Mouse (Mus musculus) neural tube, embryonic 15.5 days (tissue): ENCODE data around the gene Nmt1. TPM values are rescaled to one million over a fixed set of nuclear protein-coding genes. Genes with fewer than 3 reads are reported as not detected.

Source experiments
- ATAC-seq: fragments of 200-750 bp; cut with Nextera tagmentation; 2 replicates; pipeline ENCODE4 v1.8.0; 2017; ENCODE audit warnings: mild to moderate bottlenecking, moderate TSS enrichment, moderate library complexity; ENCODE audit not compliant: low FRiP score
- H3K27ac ChIP-seq: fragments of 300-500 bp; sonication (generic); replicated peaks from 2 replicates; pipeline ENCODE4 v1.5.1; 2015; ENCODE audit warnings: mild to moderate bottlenecking, inconsistent platforms
- H3K27me3 ChIP-seq: fragments of 300-500 bp; sonication (generic); replicated peaks from 2 replicates; pipeline ENCODE4 v1.6.1; 2015; ENCODE audit warnings: inconsistent platforms
- H3K36me3 ChIP-seq: fragments of 300-500 bp; sonication (generic); 2 replicates; pipeline ENCODE4 v1.6.1; 2015; ENCODE audit warnings: inconsistent platforms
- H3K4me1 ChIP-seq: fragments of 300-500 bp; sonication (generic); 2 replicates; pipeline ENCODE4 v1.6.1; 2015; ENCODE audit warnings: inconsistent platforms
- H3K4me2 ChIP-seq: fragments of 300-500 bp; sonication (generic); 2 replicates; pipeline ENCODE4 v1.6.1; 2015; ENCODE audit warnings: inconsistent platforms, mild to moderate bottlenecking, moderate library complexity
- H3K4me3 ChIP-seq: fragments of 300-500 bp; sonication (generic); replicated peaks from 2 replicates; pipeline ENCODE4 v1.5.1; 2015; ENCODE audit warnings: mild to moderate bottlenecking, inconsistent platforms
- H3K9ac ChIP-seq: fragments of 300-500 bp; sonication (generic); replicated peaks from 2 replicates; pipeline ENCODE4 v1.6.1; 2015; ENCODE audit warnings: mild to moderate bottlenecking, inconsistent platforms
- H3K9me3 ChIP-seq: fragments of 300-500 bp; sonication (generic); replicated peaks from 2 replicates; pipeline ENCODE4 v1.6.1; 2016; ENCODE audit warnings: inconsistent platforms
- WGBS: fragments of 180-500 bp; shearing (Covaris S2); methylation state at CpG from one replicate; pipeline ENCODE4 v1.1.7; 2015; ENCODE audit warnings: mixed read lengths; 5-methylcytosine and 5-hydroxymethylcytosine counted together
- polyA plus RNA-seq: library from polyadenylated mRNA; unstranded; fragments of >200 nt; fragmentation: Nextera tagmentation; extraction: Ambion mirVana; gene quantifications from 2 replicates; pipeline ENCODE4 v1.2.1, GENCODE M21; 2015

Nmt1 gene
- polyA plus RNA-seq, 1 experiment from 2014 or later: 33.8 TPM

- no peak for ATAC-seq
- no peaks in the 10 kb centered on the region for H3K4me1 ChIP-seq
- WGBS: 63% methylated on average over 20 of the region's 20 CpGs
- H3K9me3 ChIP-seq: no peaks in the 10 kb centered on the region
- no peaks in the 10 kb centered on the region for H3K36me3 ChIP-seq
- no peak overlapping the region for H3K27ac ChIP-seq
- H3K4me2 ChIP-seq: no peak overlapping the region
- H3K4me3 ChIP-seq: no peak overlapping the region
- peaks cover 16% of the 10 kb centered on the region for H3K27me3 ChIP-seq
- H3K9ac ChIP-seq: no peak overlapping the region
Observed at GRCm38 (mm10) chr11:103093862-103094833, 66.2 kb downstream of the Nmt1 start.

DNA sequence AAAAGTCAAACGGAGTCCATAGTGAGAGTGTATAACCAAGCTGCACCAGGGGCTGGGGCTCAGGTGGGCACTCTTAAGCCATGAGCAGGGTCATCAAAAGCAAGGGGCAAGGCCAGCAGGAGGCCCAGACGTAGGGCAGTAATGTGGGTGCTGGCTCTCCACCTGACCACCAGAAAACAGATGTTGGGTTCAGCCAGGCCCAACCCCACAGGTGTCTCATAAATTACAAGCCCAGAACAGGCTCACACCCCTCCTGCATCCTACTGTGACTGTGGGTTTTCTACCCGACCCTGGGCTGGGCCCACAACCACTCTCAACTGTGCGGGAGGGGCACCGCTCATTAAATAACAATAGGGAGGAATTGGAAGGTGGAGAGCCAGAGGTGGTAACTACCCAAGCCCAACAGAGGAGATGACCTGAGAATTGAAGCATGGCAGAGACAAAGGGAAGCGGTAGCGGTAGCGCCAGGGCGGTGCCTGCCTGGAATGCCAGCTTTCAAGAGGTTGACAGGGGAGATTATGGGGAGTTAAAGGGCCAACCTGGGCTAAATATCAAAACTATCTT, 67.2 kb downstream of the Nmt1 start:
- H3K9ac ChIP-seq: no peak overlapping the region
- no peaks in the 10 kb centered on the region for H3K36me3 ChIP-seq
- H3K4me3 ChIP-seq: no peak overlapping the region
- no peak overlapping the region for H3K27ac ChIP-seq
- H3K9me3 ChIP-seq: no peaks in the 10 kb centered on the region
- 40% methylated on average over 9 of the region's 9 CpGs for WGBS
- H3K27me3 ChIP-seq: peaks cover 27% of the 10 kb centered on the region
- ATAC-seq: no peak
- H3K4me1 ChIP-seq: no peaks in the 10 kb centered on the region
- H3K4me2 ChIP-seq: no peak overlapping the region

GRCm38 (mm10) chr11:103095801-103096200, 67.8 kb downstream of the Nmt1 start:
- ATAC-seq: no peak
- H3K4me2 ChIP-seq: no peak overlapping the region
- H3K36me3 ChIP-seq: no peaks in the 10 kb centered on the region
- no peak overlapping the region for H3K27ac ChIP-seq
- H3K9ac ChIP-seq: no peak overlapping the region
- 88% methylated on average over 6 of the region's 6 CpGs for WGBS
- H3K4me1 ChIP-seq: peaks cover under 1% of the 10 kb centered on the region
- no peak overlapping the region for H3K4me3 ChIP-seq
- H3K9me3 ChIP-seq: no peaks in the 10 kb centered on the region
- peaks cover 33% of the 10 kb centered on the region for H3K27me3 ChIP-seq

DNA sequence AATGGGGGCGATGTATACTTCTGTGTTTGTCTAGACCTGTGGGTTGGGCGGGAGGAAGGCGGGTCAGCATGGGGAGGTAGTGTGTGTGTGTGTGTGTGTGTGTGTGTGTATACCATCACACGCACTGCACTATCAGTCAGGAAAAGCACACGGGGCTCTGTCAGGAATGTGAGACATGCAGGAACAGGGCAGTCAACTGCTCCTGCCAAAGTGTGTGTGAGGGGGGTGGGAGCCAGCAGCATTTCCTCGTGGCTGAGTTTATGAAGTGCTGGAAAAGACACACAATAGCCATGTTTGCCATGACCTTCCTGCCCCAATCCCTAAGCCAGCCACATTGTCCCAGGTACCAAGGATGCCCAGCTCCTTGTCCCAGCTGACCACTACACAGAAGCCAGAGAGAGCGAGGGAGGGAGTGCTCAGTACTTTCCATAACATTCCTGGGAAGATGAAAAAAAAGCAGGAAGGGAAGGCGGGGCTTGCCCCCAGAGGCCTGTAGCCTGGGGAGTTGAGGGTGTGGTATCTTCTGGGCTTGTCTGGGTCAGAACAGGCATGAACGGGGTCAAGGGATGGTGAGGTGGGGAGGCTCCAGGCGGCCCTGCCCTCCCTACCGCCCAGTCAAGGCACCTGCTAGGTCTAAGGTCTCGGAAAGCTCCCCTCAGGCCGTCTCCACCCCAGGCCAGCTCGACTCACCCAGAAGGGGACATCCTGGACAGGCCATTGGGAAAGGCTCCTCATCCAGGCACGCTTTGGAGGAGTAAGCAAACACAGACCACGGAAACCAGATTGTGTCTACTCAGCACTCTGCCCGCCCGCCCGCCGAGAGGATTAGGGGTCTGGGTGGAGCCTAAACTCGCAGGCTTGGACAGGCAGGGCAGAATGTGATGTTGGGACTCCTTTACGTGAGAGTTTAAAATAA, 69.2 kb downstream of the Nmt1 start:
- whole genome bisulfite sequencing: 32% methylated on average over 22 of the region's 22 CpGs
- H3K4me3 ChIP-seq: no peak overlapping the region
- no peaks in the 10 kb centered on the region for H3K9me3 ChIP-seq
- no peak for ATAC-seq
- H3K4me1 ChIP-seq: peaks cover 15% of the 10 kb centered on the region
- peaks cover 41% of the 10 kb centered on the region for H3K27me3 ChIP-seq
- H3K27ac ChIP-seq: no peak overlapping the region
- no peaks in the 10 kb centered on the region for H3K36me3 ChIP-seq
- no peak overlapping the region for H3K9ac ChIP-seq
- no peak overlapping the region for H3K4me2 ChIP-seq

DNA sequence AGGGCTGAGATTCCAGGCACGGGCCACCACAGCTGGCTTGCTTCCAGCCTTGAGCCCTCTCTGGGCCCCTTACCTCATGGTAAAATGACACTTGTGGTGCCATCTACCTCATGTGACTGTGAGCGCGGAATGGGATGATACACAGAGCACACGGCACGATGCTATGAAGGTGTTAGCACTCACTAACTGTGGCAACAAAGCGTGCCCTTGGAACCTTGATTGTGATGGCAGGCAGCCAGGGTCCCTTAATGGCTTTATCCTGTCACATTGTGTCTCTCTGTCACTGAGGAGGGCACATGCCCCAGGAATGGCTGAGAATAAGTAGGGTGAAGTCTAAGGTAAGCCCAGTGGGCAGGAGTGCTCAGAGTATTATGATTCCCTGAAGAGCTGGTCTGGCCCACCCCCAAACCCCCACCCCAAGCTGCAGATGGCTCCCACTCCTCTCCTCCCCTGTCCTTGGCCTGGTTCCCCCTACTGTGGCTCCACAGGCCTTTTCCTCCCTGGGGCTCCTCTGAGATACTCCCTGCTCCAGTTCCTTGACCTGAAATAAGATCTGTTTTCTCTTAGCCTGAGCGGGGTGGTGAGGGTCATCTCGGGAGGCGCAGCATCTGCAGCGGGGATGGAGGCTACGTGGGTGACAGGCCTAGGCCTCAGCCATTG, 70.7 kb downstream of the Nmt1 start:
- H3K4me1 ChIP-seq: peaks cover 26% of the 10 kb centered on the region
- no peak overlapping the region for H3K27ac ChIP-seq
- no peak for ATAC-seq
- WGBS: 69% methylated on average over 11 of the region's 11 CpGs
- no peaks in the 10 kb centered on the region for H3K36me3 ChIP-seq
- H3K9me3 ChIP-seq: no peaks in the 10 kb centered on the region
- H3K9ac ChIP-seq: no peak overlapping the region
- peaks cover 42% of the 10 kb centered on the region for H3K27me3 ChIP-seq
- no peak overlapping the region for H3K4me3 ChIP-seq
- H3K4me2 ChIP-seq: no peak overlapping the region

DNA sequence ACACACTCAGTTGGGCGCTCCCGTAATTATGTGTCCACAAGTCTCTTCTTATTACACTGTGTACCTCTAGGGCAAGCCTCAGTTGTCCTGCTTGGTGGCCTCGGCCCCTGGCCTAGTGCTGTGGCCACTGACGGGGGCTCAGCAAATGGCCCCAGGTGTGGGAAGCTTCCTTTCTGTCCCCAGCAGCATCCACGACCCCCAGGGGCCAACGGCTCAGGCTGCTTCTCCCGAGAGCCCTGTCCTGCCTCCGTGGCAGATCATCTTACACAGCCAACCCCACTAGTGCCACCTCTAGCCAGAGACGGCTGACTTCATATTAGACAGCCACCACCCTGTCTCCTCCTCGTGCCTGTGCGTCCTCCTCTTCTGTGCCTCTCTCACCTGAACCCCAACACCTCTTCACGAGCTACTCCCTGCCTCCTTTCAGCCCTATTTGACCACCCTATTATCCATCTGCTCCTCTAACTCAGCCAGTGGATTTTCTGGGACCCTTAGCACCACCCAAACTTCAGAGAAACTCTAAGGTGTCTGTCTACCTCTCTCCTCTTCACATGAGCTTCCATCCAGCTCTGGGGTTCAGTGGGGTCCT, 71.5 kb downstream of the Nmt1 start:
- ATAC-seq: no peak
- peaks cover 26% of the 10 kb centered on the region for H3K4me1 ChIP-seq
- H3K4me2 ChIP-seq: no peak overlapping the region
- H3K4me3 ChIP-seq: no peak overlapping the region
- no peak overlapping the region for H3K9ac ChIP-seq
- H3K27ac ChIP-seq: no peak overlapping the region
- peaks cover 48% of the 10 kb centered on the region for H3K27me3 ChIP-seq
- WGBS: 57% methylated on average over 12 of the region's 12 CpGs
- no peaks in the 10 kb centered on the region for H3K36me3 ChIP-seq
- H3K9me3 ChIP-seq: no peaks in the 10 kb centered on the region

DNA sequence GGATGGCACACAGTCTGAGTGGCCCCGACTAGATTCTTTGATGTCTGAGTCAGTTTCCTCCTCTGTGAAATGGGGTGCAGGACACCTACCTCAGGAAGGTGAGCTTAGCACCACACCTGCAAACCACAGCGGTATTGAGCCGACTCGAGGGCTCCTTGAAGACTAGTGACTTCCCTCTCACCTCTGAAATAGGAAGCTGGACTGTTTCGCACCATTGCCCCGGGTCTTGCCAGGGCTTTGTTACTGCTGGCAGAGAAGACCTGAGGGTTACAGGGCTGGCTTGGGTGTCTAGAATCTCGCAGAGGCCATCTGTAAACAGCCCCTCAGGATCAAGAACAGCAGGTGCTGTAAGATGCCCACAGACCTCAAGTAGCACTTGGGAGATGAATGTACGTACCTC, 72.4 kb downstream of the Nmt1 start:
- H3K27ac ChIP-seq: no peak overlapping the region
- H3K36me3 ChIP-seq: no peaks in the 10 kb centered on the region
- peaks cover 53% of the 10 kb centered on the region for H3K27me3 ChIP-seq
- no peak overlapping the region for H3K4me2 ChIP-seq
- H3K4me1 ChIP-seq: peaks cover 26% of the 10 kb centered on the region
- H3K4me3 ChIP-seq: no peak overlapping the region
- H3K9ac ChIP-seq: no peak overlapping the region
- H3K9me3 ChIP-seq: no peaks in the 10 kb centered on the region
- no peak for ATAC-seq
- 79% methylated on average over 8 of the region's 8 CpGs for WGBS

- Histone ChIP-seq H3K36me3 (no peaks in the 10 kb centered on the region), H3K4me2 (peak within 1 kb of the TSS; percentile 92), H3K4me3 (peak within 1 kb of the TSS; percentile 52), H3K27me3 (peaks cover 50% of the 10 kb centered on the region), H3K9ac (peak within 1 kb of the TSS; percentile 44), H3K9me3 (no peaks in the 10 kb centered on the region), H3K4me1 (peaks cover 26% of the 10 kb centered on the region), H3K27ac (no peak within 1 kb of the TSS)
- ATAC-seq: peak; percentile 58
- under 1% methylated on average over 34 of the region's 34 CpGs for WGBS
Observed at GRCm38 (mm10) chr11:103101481-103101865, 73.5 kb downstream of the Nmt1 start, which contains the start of the genes Plcd3 and Acbd4. Gene Plcd3 (minus strand): TSS chr11:103101658. Gene Acbd4 (plus strand): TSS chr11:103101682.

- Histone ChIP-seq H3K4me2 (peak overlapping the region; percentile 92), H3K27ac (no peak overlapping the region), H3K4me1 (peaks cover 26% of the 10 kb centered on the region), H3K36me3 (no peaks in the 10 kb centered on the region), H3K9ac (peak overlapping the region; percentile 44), H3K4me3 (peak overlapping the region; percentile 52), H3K9me3 (no peaks in the 10 kb centered on the region), H3K27me3 (peaks cover 50% of the 10 kb centered on the region)
- WGBS: 2% methylated on average over 30 of the region's 30 CpGs
- ATAC-seq: peak; percentile 62
Observed at GRCm38 (mm10) chr11:103101866-103102501, 74.0 kb downstream of the Nmt1 start.

DNA sequence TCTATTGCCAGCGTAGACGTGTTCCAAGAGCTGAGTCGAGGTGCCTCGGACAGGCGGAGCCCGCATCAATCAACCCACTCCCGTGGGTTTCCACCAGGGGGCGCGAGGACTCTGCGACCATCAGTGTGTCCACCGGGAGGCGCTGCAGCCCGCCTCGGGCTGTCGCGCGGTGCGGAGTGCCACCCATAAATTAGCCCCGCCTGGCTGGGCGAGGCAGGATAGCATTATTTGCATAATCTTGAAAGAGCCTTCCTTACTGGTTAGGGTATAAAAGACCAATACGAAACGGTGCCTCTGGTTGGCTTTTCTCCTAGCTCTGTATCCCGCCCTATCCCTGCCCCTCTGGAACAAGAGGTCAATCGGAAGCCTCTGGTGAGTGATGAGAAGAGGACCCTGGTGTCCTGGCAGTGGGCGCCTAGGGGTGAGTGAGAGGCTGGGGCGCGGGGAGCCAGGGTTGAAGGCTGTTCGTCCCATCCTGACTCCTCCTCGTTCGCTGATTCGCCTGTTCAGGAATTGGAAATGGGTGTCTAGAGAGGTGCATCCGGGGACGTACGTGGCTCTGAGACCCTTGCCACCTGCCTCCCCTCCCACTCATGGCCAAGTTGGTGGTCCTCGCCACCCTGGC, 74.8 kb downstream of the Nmt1 start:
- Histone ChIP-seq H3K4me3 (peak overlapping the region; percentile 52), H3K4me1 (peaks cover 26% of the 10 kb centered on the region), H3K9me3 (no peaks in the 10 kb centered on the region), H3K4me2 (peak overlapping the region; percentile 92), H3K9ac (0 out of 2 replicates have a peak overlapping the region, but pooled peaks have one; percentile 8), H3K27ac (0 out of 2 replicates have a peak overlapping the region, but pooled peaks have one; percentile 20), H3K27me3 (peaks cover 46% of the 10 kb centered on the region), H3K36me3 (no peaks in the 10 kb centered on the region)
- WGBS: 1% methylated on average over 35 of the region's 35 CpGs
- peak; percentile 68 for ATAC-seq
